Comparison of ENCODE assay signal across 8 mouse cellular contexts in the genomic region with DNA sequence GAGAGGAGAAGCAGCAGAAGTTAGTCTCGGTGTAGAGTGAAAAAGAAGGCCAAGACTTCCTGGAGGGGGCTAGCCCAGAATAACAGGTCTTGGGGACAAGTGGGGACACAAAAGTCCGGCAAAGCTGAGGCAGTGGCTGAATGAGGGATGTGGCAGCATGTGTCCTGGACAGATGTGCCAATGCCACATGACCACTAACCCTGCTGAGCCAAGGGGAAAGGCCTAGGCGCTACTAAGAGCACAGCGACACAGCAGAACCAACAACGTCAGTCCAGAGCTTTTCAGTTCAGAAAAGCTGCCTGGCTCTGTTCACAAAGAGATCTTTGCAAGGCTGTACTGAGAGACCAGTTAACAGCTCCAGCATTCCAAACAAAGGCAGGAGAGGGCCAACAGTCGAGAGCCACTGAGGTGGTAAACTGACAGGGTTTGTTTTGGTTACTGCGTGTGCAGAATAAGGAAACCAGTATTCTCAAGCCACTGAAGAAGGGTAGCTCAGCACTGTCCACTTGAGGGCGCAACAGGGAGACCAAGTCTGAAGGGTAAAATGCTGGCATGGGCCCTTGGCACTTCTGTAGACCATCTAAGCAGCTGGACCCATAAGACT. TPM values are rescaled to one million over a fixed set of nuclear protein-coding genes. Genes with fewer than 3 reads are reported as not detected.
DNase-seq lines count a peak whose midpoint lies in the region; ATAC-seq and TF ChIP-seq lines count a peak whose summit lies in the region.

No protein-coding gene starts in this region.

- intact Hi-C loops in gastrocnemius, adult 2 months (cut with DNase I): no loop called here
- intact Hi-C loops in gastrocnemius, postnatal 36 days (cut with DNase I): no loop called here
- intact Hi-C loops in left cerebral cortex, postnatal 25 days (cut with DNase I): no loop called here

- TF ChIP-seq CTCF in gastrocnemius, adult 2 months (IDR thresholded peaks at IDR 0.05): peak; percentile 45

- peak overlapping the region; percentile 71 for H3K27ac ChIP-seq in gastrocnemius, adult 2 months

- no peak for ATAC-seq in CD4-positive, CD25-positive, alpha-beta regulatory T cell, adult 4 months

- DNase-seq in gastrocnemius, adult 2 months: peak; percentile 54
- no peak for DNase-seq in gastrocnemius, postnatal 36 days
- DNase-seq in right cerebral cortex, adult 18-20 months: peak; percentile 48
- no peak for DNase-seq in right cerebral cortex, postnatal 25 days
- peak; percentile 23 to 47 for DNase-seq in left cerebral cortex, postnatal 25 days (ENCODE audit: low spot score in 2 of 2)
- no peak for DNase-seq in urinary bladder, postnatal 10 days (ENCODE audit: low spot score)
- DNase-seq in MN1 (ENCODE audit: low spot score): no peak

- H3K4me3 ChIP-seq in gastrocnemius, adult 2 months: no peak overlapping the region

RNA-seq across cellular contexts. Expression of a gene that starts 15.0 kb away (rescaled TPM):
- total RNA-seq in gastrocnemius, adult 2 months (2021): 10 to 100 TPM; 11.7 to 14.3 TPM
- total RNA-seq in gastrocnemius, postnatal 36 days (2021): 1 to 10 TPM; 8.2 to 9.9 TPM
- 10 to 100 TPM; 13.6 to 14.1 TPM for total RNA-seq in left cerebral cortex, postnatal 25 days (2021)
- not detected for polyA plus RNA-seq in CD4-positive, CD25-positive, alpha-beta regulatory T cell, adult 4 months (2017; shearing (Covaris generic))

Comparison
In these comparisons a context has a peak if more than half of its experiments do, and no peak if none do; other contexts are left out.
1. DNase-seq: peak in gastrocnemius, adult 2 months (single experiment), right cerebral cortex, adult 18-20 months (single experiment) and left cerebral cortex, postnatal 25 days (2 of 2); none in gastrocnemius, postnatal 36 days (0 of 2), right cerebral cortex, postnatal 25 days (single experiment), urinary bladder, postnatal 10 days (single experiment) and MN1 (single experiment).